Mouse (Mus musculus): ENCODE measurements around the gene Manba. TPM values are rescaled to one million over a fixed set of nuclear protein-coding genes. Genes with fewer than 3 reads are reported as not detected.
"Not testable (repeated sequence)": the region's sequence is repeated elsewhere in the genome, so short reads cannot be mapped to it uniquely, and the experiment has no call there.

Manba gene
- polyA plus RNA-seq, 1 experiment from 2014 or later: 10.2 TPM

- Histone ChIP-seq H3K4me1 (ENCODE audit: insufficient read depth) (no peaks in the 10 kb centered on the region), H3K9me3 (ENCODE audit: low read depth, low read length) (no peaks in the 10 kb centered on the region), H3K4me2 (no peak overlapping the region), H3K4me3 (ENCODE audit: low read depth, low read length) (no peak overlapping the region), H3K9ac (no peak overlapping the region), H3K27me3 (ENCODE audit: insufficient read depth, low read length) (no peaks in the 10 kb centered on the region), H3K27ac (ENCODE audit: low read depth) (no peak overlapping the region), H3K36me3 (ENCODE audit: insufficient read depth) (no peaks in the 10 kb centered on the region)
- DNase-seq (no peak), ATAC-seq (ENCODE audit: insufficient read depth) (no peak)
- WGBS: 81% methylated on average over 8 of the region's 8 CpGs
- no peak for TF ChIP-seq CTCF (IDR thresholded peaks at IDR 0.05; ENCODE audit: low read depth)
These were observed 10.4 kb upstream of the Manba start for GRCm38 (mm10) chr3:135475025-135475424.

GRCm38 (mm10) chr3:135476286-135476685, 9.1 kb upstream of the Manba start:
- TF ChIP-seq CTCF (IDR thresholded peaks at IDR 0.05; ENCODE audit: low read depth): no peak
- no peaks in the 10 kb centered on the region for H3K36me3 ChIP-seq (ENCODE audit: insufficient read depth)
- no peak overlapping the region for H3K9ac ChIP-seq
- DNase-seq (no peak), ATAC-seq (ENCODE audit: insufficient read depth) (no peak)
- H3K9me3 ChIP-seq (ENCODE audit: low read depth, low read length): no peaks in the 10 kb centered on the region
- H3K4me2 ChIP-seq: no peak overlapping the region
- H3K4me1 ChIP-seq (ENCODE audit: insufficient read depth): no peaks in the 10 kb centered on the region
- H3K27ac ChIP-seq (ENCODE audit: low read depth): no peak overlapping the region
- H3K4me3 ChIP-seq (ENCODE audit: low read depth, low read length): no peak overlapping the region
- H3K27me3 ChIP-seq (ENCODE audit: insufficient read depth, low read length): no peaks in the 10 kb centered on the region
- WGBS: 48% methylated on average over 6 of the region's 6 CpGs

GRCm38 (mm10) chr3:135476977-135477376, 8.4 kb upstream of the Manba start:
- Histone ChIP-seq H3K9ac (no peak overlapping the region), H3K4me3 (ENCODE audit: low read depth, low read length) (no peak overlapping the region), H3K27me3 (ENCODE audit: insufficient read depth, low read length) (no peaks in the 10 kb centered on the region), H3K27ac (ENCODE audit: low read depth) (no peak overlapping the region), H3K36me3 (ENCODE audit: insufficient read depth) (no peaks in the 10 kb centered on the region), H3K9me3 (ENCODE audit: low read depth, low read length) (no peaks in the 10 kb centered on the region), H3K4me2 (no peak overlapping the region), H3K4me1 (ENCODE audit: insufficient read depth) (no peaks in the 10 kb centered on the region)
- WGBS: 87% methylated on average over 2 of the region's 2 CpGs
- no peak for DNase-seq
- ATAC-seq (ENCODE audit: insufficient read depth): no peak
- no peak for TF ChIP-seq CTCF (IDR thresholded peaks at IDR 0.05; ENCODE audit: low read depth)

DNA sequence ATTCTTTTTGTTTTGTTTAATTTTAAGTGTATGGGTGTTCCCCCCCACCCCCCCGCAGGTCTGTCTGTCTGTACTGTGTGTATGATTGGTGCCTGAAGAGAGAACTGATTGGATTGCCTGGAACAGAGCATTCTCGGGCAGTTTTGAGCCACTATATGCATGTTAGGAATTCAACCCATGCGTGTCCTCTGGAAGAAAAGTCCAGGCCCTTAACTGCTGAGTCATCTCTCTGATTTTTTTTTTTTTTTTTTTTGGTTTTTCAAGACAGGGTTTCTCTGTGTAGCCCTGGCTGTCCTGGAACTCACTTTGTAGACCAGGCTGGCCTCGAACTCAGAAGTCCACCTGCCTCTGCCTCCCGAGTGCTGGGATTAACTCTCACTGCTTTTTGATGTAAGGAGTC, 6.3 kb upstream of the Manba start:
- not testable (repeated sequence) for H3K9me3 ChIP-seq (ENCODE audit: low read depth, low read length); DNase-seq; H3K4me1 ChIP-seq (ENCODE audit: insufficient read depth); H3K4me3 ChIP-seq (ENCODE audit: low read depth, low read length); H3K4me2 ChIP-seq; H3K27me3 ChIP-seq (ENCODE audit: insufficient read depth, low read length); H3K27ac ChIP-seq (ENCODE audit: low read depth); ATAC-seq (ENCODE audit: insufficient read depth); H3K9ac ChIP-seq; H3K36me3 ChIP-seq (ENCODE audit: insufficient read depth)
- 76% methylated on average over 5 of the region's 5 CpGs for WGBS

GRCm38 (mm10) chr3:135480767-135481166, 4.6 kb upstream of the Manba start:
- Histone ChIP-seq H3K9me3 (ENCODE audit: low read depth, low read length) (no peaks in the 10 kb centered on the region), H3K9ac (no peak overlapping the region), H3K36me3 (ENCODE audit: insufficient read depth) (no peaks in the 10 kb centered on the region), H3K4me1 (ENCODE audit: insufficient read depth) (no peaks in the 10 kb centered on the region; the same call in 1 of the 2 replicates), H3K27me3 (ENCODE audit: insufficient read depth, low read length) (no peaks in the 10 kb centered on the region), H3K4me3 (ENCODE audit: low read depth, low read length) (no peak overlapping the region), H3K27ac (ENCODE audit: low read depth) (no peak overlapping the region), H3K4me2 (no peak overlapping the region)
- TF ChIP-seq CTCF (IDR thresholded peaks at IDR 0.05; ENCODE audit: low read depth): no peak
- ATAC-seq (ENCODE audit: insufficient read depth) (no peak), DNase-seq (no peak)
- 80% methylated on average over 6 of the region's 6 CpGs for WGBS

DNA sequence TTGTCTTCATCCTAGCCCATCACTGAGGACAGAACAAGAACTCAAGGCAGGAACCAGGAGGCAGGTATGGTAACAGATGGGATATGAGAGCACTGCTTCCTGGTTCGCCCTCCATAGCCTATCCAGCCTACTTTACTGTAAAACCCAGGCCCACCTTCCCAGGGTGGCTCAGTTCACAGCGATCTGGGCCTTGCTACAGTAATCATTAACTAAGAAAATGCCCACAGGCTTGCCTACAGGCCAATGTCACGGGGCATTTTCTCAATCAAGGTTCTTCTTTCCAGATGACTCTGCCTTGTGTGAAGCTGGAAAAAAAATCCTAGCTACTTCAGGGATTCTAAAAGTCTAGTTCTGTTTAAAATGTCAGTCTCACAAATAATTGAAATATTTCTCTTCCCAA, 3.8 kb upstream of the Manba start:
- ATAC-seq (ENCODE audit: insufficient read depth) (no peak), DNase-seq (no peak)
- Histone ChIP-seq H3K4me1 (ENCODE audit: insufficient read depth) (no peaks in the 10 kb centered on the region; the same call in 1 of the 2 replicates), H3K4me2 (no peak overlapping the region), H3K4me3 (ENCODE audit: low read depth, low read length) (no peak overlapping the region), H3K9me3 (ENCODE audit: low read depth, low read length) (no peaks in the 10 kb centered on the region), H3K27me3 (ENCODE audit: insufficient read depth, low read length) (no peaks in the 10 kb centered on the region), H3K36me3 (ENCODE audit: insufficient read depth) (no peaks in the 10 kb centered on the region), H3K9ac (no peak overlapping the region), H3K27ac (ENCODE audit: low read depth) (no peak overlapping the region)
- WGBS: 73% methylated on average over 3 of the region's 3 CpGs
- TF ChIP-seq CTCF (IDR thresholded peaks at IDR 0.05; ENCODE audit: low read depth): no peak

DNA sequence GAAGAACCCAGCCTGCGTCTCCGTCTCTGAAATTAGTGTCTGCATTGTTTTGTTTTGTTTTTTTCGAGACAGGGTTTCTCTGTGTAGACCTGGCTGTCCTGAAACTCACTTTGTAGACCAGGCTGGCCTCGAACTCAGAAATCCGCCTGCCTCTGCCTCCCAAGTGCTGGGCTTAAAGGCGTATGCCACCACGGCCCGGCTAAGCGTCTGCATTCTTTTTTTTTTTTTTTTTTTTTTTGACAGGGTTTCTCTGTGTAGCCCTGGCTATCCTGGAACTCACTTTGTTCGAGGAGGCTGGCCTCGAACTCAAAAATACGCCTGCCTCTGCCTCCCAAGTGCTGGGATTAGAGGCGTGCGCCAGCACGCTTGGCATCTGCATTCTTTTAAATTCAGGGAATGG, 761 bp upstream of the Manba start:
- WGBS: 82% methylated on average over 15 of the region's 15 CpGs
- H3K9me3 ChIP-seq (ENCODE audit: low read depth, low read length); H3K27ac ChIP-seq (ENCODE audit: low read depth); H3K4me1 ChIP-seq (ENCODE audit: insufficient read depth); H3K27me3 ChIP-seq (ENCODE audit: insufficient read depth, low read length); H3K9ac ChIP-seq; H3K36me3 ChIP-seq (ENCODE audit: insufficient read depth); DNase-seq; ATAC-seq (ENCODE audit: insufficient read depth); H3K4me3 ChIP-seq (ENCODE audit: low read depth, low read length): not testable (repeated sequence)
- H3K4me2 ChIP-seq: peak overlapping the region; percentile 98

DNA sequence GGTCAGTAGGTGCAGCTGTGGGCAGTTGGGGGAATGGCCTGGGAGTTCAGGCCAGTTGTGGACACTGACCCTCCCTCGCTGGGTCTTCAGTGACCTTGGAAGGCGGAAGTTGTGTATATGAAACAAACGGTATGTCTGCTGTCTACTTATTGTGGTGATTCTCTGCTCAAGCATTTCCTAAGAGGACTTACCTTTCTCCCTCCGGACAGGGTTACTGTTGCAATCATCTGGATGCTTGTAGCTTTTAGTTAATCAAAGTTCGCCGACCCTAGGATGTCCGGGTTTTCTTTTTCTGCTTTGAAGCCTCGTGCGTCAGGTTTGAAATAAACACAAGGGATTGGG, 460 bp downstream of the Manba start:
- no peaks in the 10 kb centered on the region for H3K9me3 ChIP-seq (ENCODE audit: low read depth, low read length)
- no peaks in the 10 kb centered on the region; the same call in 1 of the 2 replicates for H3K4me1 ChIP-seq (ENCODE audit: insufficient read depth)
- WGBS: 7% methylated on average over 9 of the region's 9 CpGs
- no peak; the same call in 1 of the 2 replicates for ATAC-seq (ENCODE audit: insufficient read depth)
- peak overlapping the region; percentile 98 for H3K4me2 ChIP-seq
- H3K27ac ChIP-seq (ENCODE audit: low read depth): no peak overlapping the region
- TF ChIP-seq CTCF (IDR thresholded peaks at IDR 0.05; ENCODE audit: low read depth): no peak
- H3K9ac ChIP-seq: peak overlapping the region; percentile 60
- H3K27me3 ChIP-seq (ENCODE audit: insufficient read depth, low read length): no peaks in the 10 kb centered on the region
- no peak for DNase-seq
- H3K36me3 ChIP-seq (ENCODE audit: insufficient read depth): no peaks in the 10 kb centered on the region
- peak overlapping the region; percentile 58 for H3K4me3 ChIP-seq (ENCODE audit: low read depth, low read length)

All from lung, embryonic 14.5 days (tissue).